Mouse (Mus musculus) yolk sac, embryonic 10.5 days (tissue): ENCODE measurements around the gene Pik3r5.

Experiments used
- DNase-seq: peaks from one replicate; pipeline ENCODE4 v3.0.0-alpha.2; 2017; ENCODE audit warnings: low spot score

Gene Pik3r5

GRCm38 (mm10) chr11:68448356-68448755, 16.4 kb downstream of the Pik3r5 start:
- no peak for DNase-seq

GRCm38 (mm10) chr11:68451282-68451735, 19.4 kb downstream of the Pik3r5 start:
- no peak for DNase-seq

GRCm38 (mm10) chr11:68451747-68452405, 20.0 kb downstream of the Pik3r5 start:
- no peak for DNase-seq

- DNase-seq: no peak
Observed at GRCm38 (mm10) chr11:68452740-68453139, 20.8 kb downstream of the Pik3r5 start.

- DNase-seq: no peak
Observed at GRCm38 (mm10) chr11:68453301-68453700, 21.4 kb downstream of the Pik3r5 start.

GRCm38 (mm10) chr11:68458086-68458485, 26.2 kb downstream of the Pik3r5 start:
- DNase-seq: no peak

GRCm38 (mm10) chr11:68459021-68459420, 27.1 kb downstream of the Pik3r5 start:
- no peak for DNase-seq

- no peak for DNase-seq
Observed at GRCm38 (mm10) chr11:68459486-68459885, 27.6 kb downstream of the Pik3r5 start.

GRCm38 (mm10) chr11:68462716-68463115, 30.8 kb downstream of the Pik3r5 start:
- no peak for DNase-seq

GRCm38 (mm10) chr11:68464260-68464659, 32.3 kb downstream of the Pik3r5 start:
- no peak for DNase-seq

GRCm38 (mm10) chr11:68465090-68465489, 33.2 kb downstream of the Pik3r5 start:
- DNase-seq: no peak

- no peak for DNase-seq
Observed at GRCm38 (mm10) chr11:68467441-68467840, 35.5 kb downstream of the Pik3r5 start.

GRCm38 (mm10) chr11:68467962-68468612, 36.2 kb downstream of the Pik3r5 start:
- DNase-seq: no peak

- DNase-seq: no peak
Observed at GRCm38 (mm10) chr11:68468886-68469285, 37.0 kb downstream of the Pik3r5 start.

- no peak for DNase-seq
Observed at GRCm38 (mm10) chr11:68472162-68472849, 40.4 kb downstream of the Pik3r5 start.

GRCm38 (mm10) chr11:68474600-68474999, 42.7 kb downstream of the Pik3r5 start:
- DNase-seq: no peak

GRCm38 (mm10) chr11:68475676-68476075, 43.8 kb downstream of the Pik3r5 start:
- DNase-seq: no peak

GRCm38 (mm10) chr11:68477661-68478060, 45.7 kb downstream of the Pik3r5 start:
- DNase-seq: no peak

GRCm38 (mm10) chr11:68478574-68478981, 46.7 kb downstream of the Pik3r5 start:
- no peak for DNase-seq

GRCm38 (mm10) chr11:68480660-68481059, 48.7 kb downstream of the Pik3r5 start:
- no peak for DNase-seq

GRCm38 (mm10) chr11:68482001-68482400, 50.1 kb downstream of the Pik3r5 start:
- DNase-seq: no peak

GRCm38 (mm10) chr11:68483213-68483612, 51.3 kb downstream of the Pik3r5 start:
- no peak for DNase-seq

GRCm38 (mm10) chr11:68484431-68484830, 52.5 kb downstream of the Pik3r5 start:
- no peak for DNase-seq
